Mouse (Mus musculus) embryonic facial prominence, embryonic 13.5 days (tissue): ENCODE data around the gene St8sia1. TPM values are rescaled to one million over a fixed set of nuclear protein-coding genes. Genes with fewer than 3 reads are reported as not detected.

Experiments used
- ATAC-seq: fragments of 200-750 bp; cut with Nextera tagmentation; 2 replicates; pipeline ENCODE4 v1.8.0; 2017; ENCODE audit warnings: low read depth; ENCODE audit not compliant: insufficient number of reproducible peaks, insufficient read depth, low FRiP score, low TSS enrichment
- H3K27ac ChIP-seq: fragments of 300-500 bp; sonication (generic); 2 replicates; pipeline ENCODE4 v1.5.1; 2015; ENCODE audit warnings: moderate library complexity, mild to moderate bottlenecking, inconsistent platforms
- H3K27me3 ChIP-seq: fragments of 300-500 bp; sonication (generic); 2 replicates; pipeline ENCODE4 v1.6.1; 2015; ENCODE audit warnings: mild to moderate bottlenecking, inconsistent platforms
- H3K36me3 ChIP-seq: fragments of 300-500 bp; sonication (generic); 2 replicates; pipeline ENCODE4 v1.6.1; 2015; ENCODE audit warnings: mild to moderate bottlenecking, inconsistent platforms
- H3K4me1 ChIP-seq: fragments of 300-500 bp; sonication (generic); 2 replicates; pipeline ENCODE4 v1.6.1; 2015; ENCODE audit warnings: inconsistent platforms
- H3K4me2 ChIP-seq: fragments of 300-500 bp; sonication (generic); 2 replicates; pipeline ENCODE4 v1.6.1; 2015; ENCODE audit warnings: moderate library complexity, mild to moderate bottlenecking, inconsistent platforms
- H3K4me3 ChIP-seq: fragments of 300-500 bp; sonication (generic); 2 replicates; pipeline ENCODE4 v1.5.1; 2015; ENCODE audit warnings: mild to moderate bottlenecking, inconsistent platforms
- H3K9ac ChIP-seq: fragments of 300-500 bp; sonication (generic); 2 replicates; pipeline ENCODE4 v1.6.1; 2015; ENCODE audit warnings: mild to moderate bottlenecking, inconsistent platforms
- H3K9me3 ChIP-seq: fragments of 300-500 bp; sonication (generic); 2 replicates; pipeline ENCODE4 v1.6.1; 2016; ENCODE audit warnings: inconsistent platforms
- WGBS: fragments of 180-500 bp; shearing (Covaris S2); methylation state at CpG from one replicate; pipeline ENCODE4 v1.1.7; 2015; ENCODE audit warnings: mixed read lengths; 5-methylcytosine and 5-hydroxymethylcytosine counted together
- polyA plus RNA-seq: library from polyadenylated mRNA; unstranded; fragments of >200 nt; fragmentation: Nextera tagmentation; extraction: Ambion mirVana; gene quantifications from 2 replicates; pipeline ENCODE4 v1.2.1, GENCODE M21; 2015

Gene St8sia1
- polyA plus RNA-seq, 1 experiment from 2014 or later, result 0.87 TPM

GRCm38 (mm10) chr6:142771643-142772042 lies 192.6 kb downstream of the St8sia1 start:
- Histone ChIP-seq H3K4me3 (no peak overlapping the region), H3K36me3 (peaks cover 88% of the 10 kb centered on the region), H3K9ac (no peak overlapping the region), H3K27me3 (no peaks in the 10 kb centered on the region), H3K9me3 (no peaks in the 10 kb centered on the region), H3K27ac (no peak overlapping the region), H3K4me1 (no peaks in the 10 kb centered on the region), H3K4me2 (no peak overlapping the region)
- ATAC-seq, result no peak
- 89% methylated on average over 4 of the region's 4 CpGs for WGBS

Other genes starting within 250 kb of the St8sia1 start
- gene Cmas, start 207.8 kb downstream of the St8sia1 start, polyA plus RNA-seq, result 76.2 and 77.0 TPM in 2 replicates
- gene Sult6b2, start 159.9 kb downstream of the St8sia1 start, polyA plus RNA-seq, result not detected in 2 replicates
- gene C2cd5, start 135.7 kb upstream of the St8sia1 start, polyA plus RNA-seq, result 35.7 and 38.2 TPM in 2 replicates
- gene Etnk1, start 202.8 kb upstream of the St8sia1 start, polyA plus RNA-seq, result 22.5 and 26.6 TPM in 2 replicates